Mouse (Mus musculus) forebrain, embryonic 13.5 days (tissue): ENCODE results near the gene Gtf2a1. TPM values are rescaled to one million over a fixed set of nuclear protein-coding genes. Genes with fewer than 3 reads are reported as not detected.

ENCODE experiments used
- ATAC-seq: fragments of 200-750 bp; cut with Nextera tagmentation; 2 replicates; pipeline ENCODE4 v1.8.0; 2017
- H3K27ac ChIP-seq: fragments of 300-500 bp; sonication (generic); 2 replicates; pipeline ENCODE4 v1.5.1; 2015; ENCODE audit warnings: inconsistent platforms, mild to moderate bottlenecking, moderate library complexity
- H3K27me3 ChIP-seq: fragments of 300-500 bp; sonication (generic); 2 replicates; pipeline ENCODE4 v1.6.1; 2015; ENCODE audit warnings: mild to moderate bottlenecking, inconsistent platforms
- H3K36me3 ChIP-seq: fragments of 300-500 bp; sonication (generic); 2 replicates; pipeline ENCODE4 v1.6.1; 2015; ENCODE audit warnings: mild to moderate bottlenecking, inconsistent platforms; ENCODE audit not compliant: poor library complexity, severe bottlenecking
- H3K4me1 ChIP-seq: fragments of 300-500 bp; sonication (generic); 2 replicates; pipeline ENCODE4 v1.6.1; 2015; ENCODE audit warnings: inconsistent platforms
- H3K4me2 ChIP-seq: fragments of 300-500 bp; sonication (generic); 2 replicates; pipeline ENCODE4 v1.6.1; 2015; ENCODE audit warnings: inconsistent platforms, mild to moderate bottlenecking, moderate library complexity
- H3K4me3 ChIP-seq: fragments of 300-500 bp; sonication (generic); 2 replicates; pipeline ENCODE4 v1.5.1; 2015; ENCODE audit warnings: mild to moderate bottlenecking, inconsistent platforms
- H3K9ac ChIP-seq: fragments of 300-500 bp; sonication (generic); 2 replicates; pipeline ENCODE4 v1.6.1; 2015; ENCODE audit warnings: mild to moderate bottlenecking, inconsistent platforms
- H3K9me3 ChIP-seq: fragments of 300-500 bp; sonication (generic); replicated peaks from 2 replicates; pipeline ENCODE4 v1.6.1; 2016; ENCODE audit warnings: inconsistent platforms
- WGBS: fragments of 180-500 bp; shearing (Covaris S2); methylation state at CpG from one replicate; pipeline ENCODE4 v1.1.7; 2015; 5-methylcytosine and 5-hydroxymethylcytosine counted together
- polyA plus RNA-seq: library from polyadenylated mRNA; unstranded; fragments of >200 nt; fragmentation: Nextera tagmentation; extraction: Ambion mirVana; gene quantifications from 2 replicates; pipeline ENCODE4 v1.2.1, GENCODE M21; 2015

Gene Gtf2a1
- polyA plus RNA-seq, 1 experiment from 2014 or later, result 62.5 TPM

GRCm38 (mm10) chr12:91511766-91512165 lies 78.5 kb downstream of the Gtf2a1 start:
- H3K4me3 ChIP-seq, result no peak overlapping the region
- ATAC-seq, result peak; percentile 73
- 22% methylated on average over 3 of the region's 3 CpGs for WGBS
- H3K9ac ChIP-seq, result no peak overlapping the region
- H3K27ac ChIP-seq, result no peak overlapping the region
- no peaks in the 10 kb centered on the region for H3K9me3 ChIP-seq
- peaks cover 14% of the 10 kb centered on the region for H3K4me1 ChIP-seq
- no peaks in the 10 kb centered on the region for H3K27me3 ChIP-seq
- H3K36me3 ChIP-seq, result no peaks in the 10 kb centered on the region
- no peak overlapping the region for H3K4me2 ChIP-seq

Other genes starting within 250 kb of the Gtf2a1 start
- 8.9 and 9.9 TPM in 2 replicates for gene Cep128, start 206.1 kb downstream of the Gtf2a1 start, polyA plus RNA-seq
- 1.2 and 1.5 TPM in 2 replicates for gene Tshr, start 205.9 kb downstream of the Gtf2a1 start, polyA plus RNA-seq
- 10.5 and 13.2 TPM in 2 replicates for gene Ston2, start 197.9 kb upstream of the Gtf2a1 start, polyA plus RNA-seq